Mouse (Mus musculus): Measurements from ENCODE around the gene Tmbim6.

The Tmbim6 gene

GRCm38 (mm10) chr15:99449751-99450280, 57.1 kb downstream of the Tmbim6 start:
- DNase-seq (ENCODE audit: low spot score in 2 of 2), result no peak

- no peak for DNase-seq (ENCODE audit: low spot score in 2 of 2)
Measured at GRCm38 (mm10) chr15:99453153-99453900, 60.6 kb downstream of the Tmbim6 start.

GRCm38 (mm10) chr15:99454585-99455279, 62.0 kb downstream of the Tmbim6 start:
- DNase-seq (ENCODE audit: low spot score in 2 of 2), result no peak

GRCm38 (mm10) chr15:99455415-99455814, 62.7 kb downstream of the Tmbim6 start:
- DNase-seq (ENCODE audit: low spot score in 2 of 2), result no peak

- DNase-seq (ENCODE audit: low spot score in 2 of 2), result peak in 1 of 2 experiments; percentile 42
Measured at GRCm38 (mm10) chr15:99456338-99456962, 63.8 kb downstream of the Tmbim6 start.

- DNase-seq (ENCODE audit: low spot score in 2 of 2), result peak in 1 of 2 experiments; percentile 60
Measured at GRCm38 (mm10) chr15:99456963-99457605, 64.4 kb downstream of the Tmbim6 start.

- peak; percentile 79 to 91 for DNase-seq (ENCODE audit: low spot score in 2 of 2)
Measured at GRCm38 (mm10) chr15:99457606-99458401, 65.1 kb downstream of the Tmbim6 start, which contains the start of gene Nckap5l. TSS of gene Nckap5l (minus strand) at chr15:99457748.
